Mouse (Mus musculus) bone marrow macrophage, adult 2 months (primary cell): ENCODE data around the gene Pomt2.

Source experiments
- CTCF ChIP-seq: IDR thresholded peaks from 2 replicates; pipeline ENCODE4 v1.5.1; 2012; ENCODE audit warnings: low read depth, mild to moderate bottlenecking, low read length, moderate library complexity
- POLR2A ChIP-seq: IDR thresholded peaks from 2 replicates; pipeline ENCODE4 v1.6.1; 2012; ENCODE audit warnings: mild to moderate bottlenecking, low read depth, low read length, borderline replicate concordance

DNA sequence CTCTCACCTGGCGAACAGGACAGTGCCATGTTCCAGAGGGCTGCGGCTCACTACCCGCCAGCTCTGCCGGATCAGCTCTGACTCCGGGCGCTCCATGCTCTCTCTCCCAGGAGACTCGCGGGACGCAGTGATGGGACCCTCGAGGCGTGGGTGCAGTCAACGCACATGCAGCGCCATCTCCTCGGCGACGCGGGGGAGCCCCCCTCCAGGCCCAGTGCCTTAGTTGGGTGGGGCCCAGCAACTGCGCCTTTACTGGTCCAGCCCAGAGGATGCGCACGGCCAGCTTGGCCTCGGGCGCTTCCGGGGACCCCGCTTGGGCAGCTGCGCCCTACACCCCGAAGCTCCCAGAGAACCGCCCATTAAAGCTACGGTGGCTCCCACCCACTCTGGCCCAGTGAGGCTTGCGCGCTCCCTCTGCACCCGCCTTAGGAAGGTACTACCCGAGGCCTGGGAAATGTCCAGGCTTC, 45.6 kb downstream of the Pomt2 start, which contains the start of gene Ngb:
- TF ChIP-seq CTCF (no peak), POLR2A (no peak)
